Mouse (Mus musculus) lung, adult 2 months (tissue): ENCODE results near the gene Il1rap. TPM values are rescaled to one million over a fixed set of nuclear protein-coding genes. Genes with fewer than 3 reads are reported as not detected.

Experiments used
- DNase-seq: peaks from one replicate; pipeline ENCODE4 v3.0.0; 2022
- H3K4me1 ChIP-seq: fragments of 200-500 bp; 2 replicates; pipeline ENCODE4 v1.6.1; 2011; ENCODE audit warnings: low read length; ENCODE audit not compliant: control insufficient read depth, insufficient read depth
- H3K4me3 ChIP-seq: fragments of 200-500 bp; replicated peaks from 2 replicates; pipeline ENCODE3; 2011; ENCODE audit warnings: low read depth, mild to moderate bottlenecking, control low read depth, low read length; ENCODE audit errors: extremely low read depth
- CTCF ChIP-seq: fragments of 200-500 bp; IDR thresholded peaks from 2 replicates; pipeline ENCODE4 v1.5.1; 2011; ENCODE audit warnings: mild to moderate bottlenecking, low read length, control low read depth; ENCODE audit not compliant: insufficient read depth
- POLR2A ChIP-seq: fragments of 200-500 bp; IDR thresholded peaks from 2 replicates; pipeline ENCODE4 v1.6.1; 2011; ENCODE audit warnings: low read depth, mild to moderate bottlenecking, control low read depth, low read length, borderline replicate concordance; ENCODE audit errors: extremely low read depth
- WGBS: fragments of 180-500 bp; shearing (Covaris S2); methylation state at CpG from one replicate; pipeline ENCODE4 v1.1.7; 2018; 5-methylcytosine and 5-hydroxymethylcytosine counted together
- polyA plus RNA-seq: library from polyadenylated mRNA; depleted of rRNA; stranded (reverse); fragments of >200 nt; gene quantifications from 2 replicates; pipeline ENCODE4 v1.2.3, GENCODE M21; 2012

The Il1rap gene
- polyA plus RNA-seq, 1 experiment, result 7.1 TPM

GRCm38 (mm10) chr16:26569387-26569978, 12.0 kb upstream of the Il1rap start:
- Histone ChIP-seq H3K4me3 (no peak overlapping the region), H3K4me1 (no peaks in the 10 kb centered on the region)
- TF ChIP-seq POLR2A, result no peak
- DNase-seq, result no peak

GRCm38 (mm10) chr16:26571836-26572235, 9.7 kb upstream of the Il1rap start:
- Histone ChIP-seq H3K4me1 (no peaks in the 10 kb centered on the region), H3K4me3 (no peak overlapping the region)
- TF ChIP-seq POLR2A, result no peak
- DNase-seq, result no peak
- 65% methylated on average over 2 of the region's 2 CpGs for WGBS

GRCm38 (mm10) chr16:26574173-26574572, 7.3 kb upstream of the Il1rap start:
- 81% methylated on average over 5 of the region's 5 CpGs for WGBS
- TF ChIP-seq CTCF, result no peak
- TF ChIP-seq POLR2A, result no peak
- Histone ChIP-seq H3K4me3 (no peak overlapping the region), H3K4me1 (no peaks in the 10 kb centered on the region)
- no peak for DNase-seq

- H3K4me1 ChIP-seq, result peaks cover 5% of the 10 kb centered on the region; the same call in 1 of the 2 replicates
- no peak for DNase-seq
- under 1% methylated on average over 16 of the region's 16 CpGs for WGBS
- TF ChIP-seq POLR2A (no peak), CTCF (no peak)
- peak overlapping the region; percentile 95 for H3K4me3 ChIP-seq
Measured at GRCm38 (mm10) chr16:26581913-26582376, 441 bp downstream of the Il1rap start.

GRCm38 (mm10) chr16:26585806-26586205, 4.3 kb downstream of the Il1rap start:
- Histone ChIP-seq H3K4me1 (peaks cover 5% of the 10 kb centered on the region), H3K4me3 (no peak overlapping the region)
- TF ChIP-seq CTCF, result no peak
- TF ChIP-seq POLR2A, result no peak
- 88% methylated on average over 5 of the region's 5 CpGs for WGBS
- DNase-seq, result no peak

- WGBS, result 62% methylated on average over 4 of the region's 4 CpGs
- Histone ChIP-seq H3K4me3 (no peak overlapping the region), H3K4me1 (no peaks in the 10 kb centered on the region; the same call in 1 of the 2 replicates)
- DNase-seq, result no peak
- no peak for TF ChIP-seq POLR2A
- no peak for TF ChIP-seq CTCF
Measured at GRCm38 (mm10) chr16:26590897-26591570, 9.5 kb downstream of the Il1rap start.

- no peak for TF ChIP-seq POLR2A
- no peak for TF ChIP-seq CTCF
- H3K4me1 ChIP-seq, result peaks cover 9% of the 10 kb centered on the region
- no peak overlapping the region for H3K4me3 ChIP-seq
- WGBS, result 55% methylated on average over 7 of the region's 7 CpGs
- DNase-seq, result no peak
Measured at GRCm38 (mm10) chr16:26596440-26596839, 14.9 kb downstream of the Il1rap start.

GRCm38 (mm10) chr16:26597307-26597706, 15.8 kb downstream of the Il1rap start:
- Histone ChIP-seq H3K4me1 (peaks cover 9% of the 10 kb centered on the region), H3K4me3 (no peak overlapping the region)
- DNase-seq, result no peak
- TF ChIP-seq CTCF, result no peak
- TF ChIP-seq POLR2A, result no peak
- 37% methylated on average over 7 of the region's 7 CpGs for WGBS

GRCm38 (mm10) chr16:26598591-26598990, 17.1 kb downstream of the Il1rap start:
- WGBS, result 72% methylated on average over 5 of the region's 5 CpGs
- peaks cover 9% of the 10 kb centered on the region for H3K4me1 ChIP-seq
- no peak for DNase-seq
- no peak for TF ChIP-seq CTCF
- TF ChIP-seq POLR2A, result no peak
- H3K4me3 ChIP-seq, result no peak overlapping the region

GRCm38 (mm10) chr16:26601482-26601881, 20.0 kb downstream of the Il1rap start:
- Histone ChIP-seq H3K4me3 (no peak overlapping the region), H3K4me1 (peaks cover 7% of the 10 kb centered on the region)
- DNase-seq, result no peak
- no peak for TF ChIP-seq CTCF
- TF ChIP-seq POLR2A, result no peak
- 88% methylated on average over 1 of the region's 1 CpGs for WGBS
